Mouse (Mus musculus) CD8-positive naive resting alpha-beta T cell, adult 2 months (primary cell): ENCODE results near the gene Il1rn.

Experiments
- DNase-seq, 2 experiments: peaks; one replicate each; pipeline ENCODE4 v3.0.0; 2022; ENCODE audit warnings: low read depth in 2 of 2, low spot score in 2 of 2

The Il1rn gene

DNA sequence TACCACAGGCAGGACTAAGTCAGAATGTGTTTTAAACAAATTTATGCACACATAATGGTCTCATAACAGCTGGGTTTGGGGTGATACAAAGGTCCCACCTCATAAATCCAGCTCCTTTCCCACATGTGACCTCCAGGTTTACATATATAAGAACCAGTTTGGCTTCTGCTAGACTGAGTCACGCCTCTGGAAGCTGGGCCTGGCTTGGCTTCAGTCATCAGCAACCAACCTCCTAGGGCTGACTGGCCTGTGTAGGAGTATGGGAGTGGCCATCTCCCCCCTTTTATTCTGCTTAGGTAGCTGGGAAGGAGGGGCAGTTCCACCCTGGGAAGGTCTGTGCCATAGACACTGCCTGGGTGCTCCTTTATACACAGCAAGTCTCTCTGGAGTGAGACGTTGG lies at the start of gene Il1rn:
TSS of gene Il1rn (plus strand) at position 309 of the 400 bp plus-strand sequence.
- no peak for DNase-seq

- no peak for DNase-seq
Measured at GRCm38 (mm10) chr2:24290896-24291295, 45.8 kb upstream of the Il1rn start, which contains the start of gene Il1f10. Gene Il1f10 (plus strand): TSS chr2:24291196.

GRCm38 (mm10) chr2:24294616-24295015 lies 42.0 kb upstream of the Il1rn start:
- no peak for DNase-seq

- DNase-seq: peak; percentile 6 to 41
Measured at GRCm38 (mm10) chr2:24296837-24297236, 39.8 kb upstream of the Il1rn start.

DNA sequence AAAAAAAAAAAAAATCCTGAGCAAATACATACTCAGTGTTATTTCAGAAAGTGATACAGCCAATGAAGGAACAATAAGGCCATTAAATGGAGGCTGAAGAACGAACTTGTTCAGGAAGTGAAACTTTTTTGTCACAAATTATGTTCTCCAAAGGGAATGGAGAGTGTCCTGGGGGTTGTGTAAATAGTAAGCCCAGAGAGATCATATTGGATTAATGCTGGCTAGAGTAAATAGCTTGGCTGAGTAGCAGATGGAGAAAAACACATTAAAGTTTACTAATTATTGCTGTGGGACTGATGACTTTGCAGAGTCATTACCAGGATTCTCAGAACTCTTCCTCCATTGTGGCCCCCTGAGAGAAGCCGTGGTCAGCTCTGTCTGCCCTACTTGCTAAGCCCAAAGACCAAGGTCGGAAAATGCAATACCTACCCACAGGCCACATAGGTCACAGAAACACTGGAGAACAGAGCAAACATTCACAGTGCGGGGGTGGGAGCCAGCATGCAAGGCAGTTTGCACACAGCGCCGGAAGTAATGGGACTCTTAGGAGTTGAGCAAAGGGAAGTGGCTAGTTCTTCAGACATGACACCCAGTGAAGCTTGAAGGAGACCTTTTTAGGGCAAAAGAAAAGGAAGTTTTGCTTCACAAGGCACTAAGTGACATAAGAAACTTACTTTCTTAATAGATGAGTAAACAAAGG lies 25.2 kb upstream of the Il1rn start:
- no peak for DNase-seq

- no peak for DNase-seq
Measured at GRCm38 (mm10) chr2:24316919-24317318, 19.7 kb upstream of the Il1rn start.

- DNase-seq: no peak
Measured at GRCm38 (mm10) chr2:24317919-24318598, 18.6 kb upstream of the Il1rn start.

DNA sequence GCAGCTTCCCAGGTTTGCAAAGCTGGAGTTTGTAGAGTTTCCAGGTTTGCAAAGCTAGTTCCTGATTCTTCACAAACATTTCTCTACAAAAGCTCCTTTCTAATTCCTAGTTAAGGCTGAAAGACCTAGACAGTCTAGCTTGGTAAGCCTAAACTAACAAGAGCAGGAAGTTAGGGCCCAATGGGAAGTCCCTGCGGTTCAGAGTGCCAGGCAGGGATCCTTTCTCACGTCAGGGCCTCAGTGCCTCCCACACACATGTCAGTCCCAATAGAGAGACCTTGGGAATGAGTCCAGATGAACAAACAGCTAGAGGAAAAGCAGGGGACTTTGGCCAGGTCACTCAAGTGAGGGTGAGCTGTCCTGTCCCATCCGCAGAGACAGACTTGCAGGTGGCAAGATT lies 1.3 kb upstream of the Il1rn start:
- no peak for DNase-seq

GRCm38 (mm10) chr2:24341395-24341885 lies 4.8 kb downstream of the Il1rn start:
- DNase-seq: no peak

DNA sequence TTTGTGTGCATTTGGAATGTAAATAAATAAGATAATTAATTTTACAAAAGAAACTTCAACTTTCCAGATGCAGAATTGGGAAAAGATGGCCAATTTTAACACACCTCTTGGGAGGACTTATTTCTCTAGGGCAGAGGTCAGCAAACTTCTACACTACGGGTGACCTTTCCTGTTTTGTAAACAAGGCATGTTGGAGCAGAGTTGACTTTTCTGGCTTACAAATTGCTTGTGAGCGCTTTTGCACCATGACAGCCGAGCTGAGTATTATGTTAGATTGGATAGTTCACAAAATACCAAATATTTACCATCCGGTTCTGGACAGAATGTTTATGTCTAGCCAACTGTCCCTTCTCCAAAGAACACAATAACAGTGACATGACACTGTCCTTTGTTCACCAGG lies 8.0 kb downstream of the Il1rn start:
- no peak for DNase-seq

DNA sequence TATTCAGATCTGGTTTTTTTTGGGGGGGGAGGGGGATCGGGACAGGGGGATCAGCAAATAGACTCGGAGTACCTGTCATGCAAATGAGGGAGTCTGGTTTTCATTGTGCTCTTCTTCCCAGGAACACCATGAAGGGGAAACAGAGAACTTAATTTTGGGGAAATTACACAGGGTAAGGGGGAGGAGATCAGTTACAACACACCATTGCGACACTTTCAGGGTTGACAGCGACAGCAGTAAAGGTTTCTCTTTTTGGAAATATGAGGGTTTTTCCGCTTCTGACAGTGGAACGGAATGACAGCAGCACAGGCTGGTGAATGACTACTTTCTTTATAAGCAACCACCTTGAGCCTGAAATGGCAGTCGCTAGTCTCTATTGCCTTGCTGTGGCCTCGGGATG lies 8.4 kb downstream of the Il1rn start:
- DNase-seq: no peak

DNA sequence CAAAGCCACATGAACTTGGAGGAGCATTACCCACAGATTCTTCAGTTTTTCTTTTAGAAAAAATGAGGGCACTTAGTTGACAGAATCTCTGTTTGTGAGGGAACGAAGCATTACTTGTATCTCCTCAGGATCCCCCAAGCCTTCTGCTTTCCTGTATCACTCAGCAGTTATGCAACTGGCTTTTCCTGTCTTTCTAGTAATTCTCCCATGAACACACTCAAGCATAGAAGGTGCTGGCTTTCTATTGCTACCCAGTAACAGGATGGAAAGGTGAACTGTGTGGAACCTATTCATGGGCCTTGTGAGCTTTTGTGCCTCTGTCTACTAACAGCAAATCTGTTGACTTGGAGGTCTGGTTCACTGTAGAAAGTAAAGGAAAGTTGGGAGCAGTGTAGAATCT lies 11.3 kb downstream of the Il1rn start:
- no peak for DNase-seq

DNA sequence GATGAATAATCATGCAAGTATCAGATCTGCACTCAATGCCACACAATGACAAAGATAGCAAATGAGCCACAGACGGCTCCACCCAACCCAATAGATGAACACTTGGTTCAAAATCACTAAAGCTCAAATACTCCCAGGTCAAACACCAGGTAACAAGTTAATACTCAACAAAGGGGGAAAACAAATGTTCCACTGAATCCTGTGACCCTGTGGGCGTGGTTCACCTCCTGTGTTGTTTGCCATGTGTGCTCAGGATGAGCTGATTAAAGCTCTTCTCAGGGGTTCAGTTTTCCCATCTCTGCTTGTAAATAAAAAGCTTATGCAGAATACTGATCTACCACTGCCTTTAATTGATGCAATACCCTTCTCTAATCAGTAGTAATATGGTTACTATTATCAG lies 14.5 kb downstream of the Il1rn start:
- no peak for DNase-seq

DNA sequence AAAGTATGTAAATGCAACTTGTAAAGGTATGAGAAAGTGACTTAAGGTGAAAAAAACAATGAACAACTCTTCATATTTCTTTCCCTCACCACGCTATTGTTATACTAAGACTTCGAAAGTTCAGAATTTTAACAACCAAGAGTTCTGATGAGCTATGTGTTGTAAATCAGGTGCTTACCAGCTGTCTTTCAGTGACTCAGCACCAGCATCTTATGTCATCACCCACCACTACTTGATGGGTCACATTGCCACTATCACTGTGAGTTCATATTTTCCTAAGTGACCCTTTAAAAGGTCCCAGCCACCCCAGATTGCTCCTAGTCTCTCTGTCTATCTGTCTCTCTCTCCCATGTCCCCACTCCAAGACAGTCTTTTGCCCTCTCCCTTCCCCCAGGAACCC lies 16.4 kb downstream of the Il1rn start:
- DNase-seq: no peak

DNA sequence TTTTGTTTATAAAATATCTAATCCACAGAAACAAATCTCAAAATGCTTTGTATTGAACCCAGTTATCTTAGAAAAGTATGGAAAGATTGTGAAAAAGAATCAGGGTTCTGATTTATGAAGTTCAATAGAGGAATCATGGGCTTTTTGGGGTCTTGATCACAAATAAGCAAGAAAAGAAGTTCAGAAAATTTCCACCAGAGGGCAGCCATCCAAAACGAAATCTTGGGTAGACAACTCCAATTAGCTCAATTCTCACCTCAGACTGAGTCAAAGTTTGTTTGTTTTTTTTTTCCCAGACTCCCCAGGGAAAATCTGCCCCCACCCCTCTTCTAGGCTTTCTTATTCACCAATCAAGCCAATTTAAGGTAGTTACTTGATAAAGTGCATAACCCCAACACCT lies 21.0 kb downstream of the Il1rn start:
- peak; percentile 58 to 65 for DNase-seq

DNA sequence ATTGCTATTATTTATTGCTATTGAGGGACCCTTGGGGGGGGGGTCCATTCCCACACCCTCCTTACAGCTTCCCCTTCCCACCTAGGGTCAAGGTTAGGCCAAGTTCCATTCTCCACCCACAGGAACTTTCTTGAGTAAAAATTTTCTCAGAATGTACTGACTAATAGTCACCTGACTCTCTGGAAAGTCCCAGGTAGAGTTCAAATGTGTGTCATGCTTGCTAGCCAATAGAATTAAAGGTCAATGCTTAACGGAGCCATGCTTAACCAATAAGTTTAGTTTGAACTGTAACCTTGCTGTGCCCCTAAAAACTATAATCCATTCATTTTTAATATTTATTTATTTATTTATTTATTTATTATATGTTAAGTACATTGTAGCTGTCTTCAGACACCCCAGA lies 22.7 kb downstream of the Il1rn start:
- no peak for DNase-seq

DNA sequence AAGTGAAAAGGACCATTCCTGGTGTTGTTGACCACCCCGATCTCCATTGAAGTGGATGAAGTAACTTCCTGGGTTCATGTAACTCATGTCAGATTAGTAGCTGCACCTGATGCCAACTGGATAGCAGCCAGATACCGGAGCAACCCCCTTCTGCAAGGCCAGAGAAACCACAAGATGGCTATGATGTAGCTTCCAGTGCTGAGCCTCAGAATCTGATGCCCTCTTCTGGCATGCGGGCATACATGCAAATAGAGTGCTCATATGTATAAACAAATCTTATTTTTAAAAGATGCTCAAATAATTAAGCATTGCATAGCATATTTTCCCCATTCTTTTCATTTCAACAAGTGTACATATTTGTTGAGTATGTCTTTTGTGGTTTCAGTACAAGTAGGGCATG lies 27.2 kb downstream of the Il1rn start:
- no peak for DNase-seq

- DNase-seq: peak; percentile 17 to 38
Measured at GRCm38 (mm10) chr2:24366214-24366975, 29.7 kb downstream of the Il1rn start.

- peak; percentile 32 to 52 for DNase-seq
Measured at GRCm38 (mm10) chr2:24367030-24367894, 30.6 kb downstream of the Il1rn start, which contains the start of gene Psd4. Gene Psd4 (plus strand): TSS chr2:24367580.

DNA sequence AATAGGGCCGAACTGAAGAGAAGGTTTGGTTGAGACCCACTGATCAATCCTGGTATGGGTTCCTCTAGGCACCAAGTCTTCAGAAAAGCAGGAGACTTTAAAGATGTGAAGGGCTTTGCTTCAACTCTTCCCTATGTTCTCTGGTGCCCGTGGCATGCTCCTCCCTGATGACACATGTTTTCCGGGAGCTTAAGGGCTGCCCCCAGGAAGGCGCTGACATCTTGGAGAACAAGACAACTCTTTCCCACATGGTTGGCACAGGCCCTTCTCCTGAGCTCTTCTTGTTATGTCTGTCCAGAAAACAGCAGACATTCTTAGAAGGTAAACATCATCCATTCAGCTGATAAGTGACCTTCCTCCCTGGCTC lies 31.2 kb downstream of the Il1rn start:
- no peak for DNase-seq
